22 mouse cellular contexts compared by ENCODE assay signal in the genomic region with DNA sequence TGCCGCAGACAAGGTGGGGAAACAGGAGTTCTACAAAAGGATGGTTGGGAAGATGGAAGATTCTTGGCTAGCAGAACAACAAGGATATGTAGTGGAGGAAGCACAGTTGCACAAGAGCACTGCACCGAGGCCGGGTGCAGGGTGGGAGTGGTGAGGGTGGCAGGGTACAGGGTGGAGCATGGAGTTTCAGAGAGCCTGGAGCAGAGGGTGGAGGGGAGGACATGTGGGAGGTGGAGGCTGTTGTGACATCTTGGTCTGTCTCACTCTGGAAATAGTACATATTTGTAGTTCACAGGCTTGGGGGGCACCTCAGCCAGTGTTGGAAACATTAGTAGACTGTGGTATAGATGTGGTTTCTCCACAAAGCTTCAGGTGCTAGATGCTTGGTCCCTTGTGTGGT. TPM values are rescaled to one million over a fixed set of nuclear protein-coding genes. Genes with fewer than 3 reads are reported as not detected.
"Had no signal": no experiment of that assay in that cellular context is flagged by ENCODE, and none has a peak within 500 bp of the region (broad histone marks: within the 10 kb centered on the region; RNA-seq: fewer than 3 reads in every experiment).

No protein-coding gene starts in this region.

- H3K4me1 ChIP-seq: megakaryocyte, embryonic 14.5 days had no signal

- H3K9me3 ChIP-seq: limb, embryonic 10.5 days; megakaryocyte, embryonic 14.5 days; midbrain, embryonic 15.5 days; neural tube, embryonic 12.5 days had no signal

- H3K27ac ChIP-seq: hindbrain, postnatal 0 days; kidney, postnatal 0 days; left cerebral cortex, adult 2 months; limb, embryonic 10.5 days; midbrain, embryonic 15.5 days; neural tube, embryonic 12.5 days; stomach, postnatal 0 days had no signal

- H3K9ac ChIP-seq: midbrain, embryonic 15.5 days; neural tube, embryonic 12.5 days had no signal

- H3K4me3 ChIP-seq: left cerebral cortex, adult 2 months; limb, embryonic 10.5 days; megakaryocyte, embryonic 14.5 days; midbrain, embryonic 15.5 days; neural tube, embryonic 12.5 days had no signal

- H3K4me2 ChIP-seq: liver, embryonic 11.5 days; midbrain, embryonic 11.5 days; midbrain, embryonic 15.5 days; neural tube, embryonic 12.5 days had no signal

- H3K36me3 ChIP-seq: midbrain, embryonic 15.5 days had no signal

- ATAC-seq: hindbrain, postnatal 0 days; midbrain, embryonic 15.5 days had no signal

- H3K27me3 ChIP-seq: midbrain, embryonic 15.5 days; neural tube, embryonic 12.5 days had no signal

- DNase-seq: kidney, adult 11 months; lung, postnatal 36 days; thymus, postnatal 25 days had no signal

RNA-seq across cellular contexts. Expression of gene Gm21915, which starts 28.8 kb away (rescaled TPM):
- total RNA-seq: hindbrain, postnatal 0 days; left cerebral cortex, adult 2 months; left cerebral cortex, postnatal 14 days; monocyte, adult 5-6 weeks; neutrophil, adult 5-6 weeks had no signal
- polyA plus RNA-seq: hindbrain, postnatal 0 days; intestine, embryonic 14.5 days; kidney, postnatal 0 days; large intestine, adult 2 months; limb, embryonic 10.5 days; limb, embryonic 14.5 days; liver, embryonic 11.5 days; liver, embryonic 16.5 days; lung, embryonic 16.5 days; midbrain, embryonic 11.5 days; midbrain, embryonic 15.5 days; neural tube, embryonic 12.5 days; stomach, postnatal 0 days; urinary bladder, adult 2 months had no signal
